Mouse (Mus musculus): Measurements from ENCODE around the gene Slc12a6. TPM values are rescaled to one million over a fixed set of nuclear protein-coding genes. Genes with fewer than 3 reads are reported as not detected.

Gene Slc12a6
- polyA plus RNA-seq, 1 experiment from 2014 or later = 15.1 TPM

- Histone ChIP-seq H3K9ac (no peak overlapping the region), H3K9me3 (replicated peaks) (no peaks in the 10 kb centered on the region), H3K4me2 (no peak overlapping the region), H3K4me3 (no peak overlapping the region), H3K27ac (ENCODE audit: poor library complexity, severe bottlenecking) (no peak overlapping the region), H3K4me1 (replicated peaks) (peaks cover 19% of the 10 kb centered on the region), H3K27me3 (replicated peaks) (no peaks in the 10 kb centered on the region), H3K36me3 (0 out of 2 replicates have a peak, but pooled peaks cover 3% of the 10 kb centered on the region)
- ATAC-seq (ENCODE audit: insufficient number of reproducible peaks, low FRiP score) = no peak
These were observed 128.3 kb downstream of the Slc12a6 start for GRCm38 (mm10) chr2:112393958-112394357.

GRCm38 (mm10) chr2:112396649-112397048 lies 131.0 kb downstream of the Slc12a6 start:
- no peak overlapping the region for H3K27ac ChIP-seq (ENCODE audit: poor library complexity, severe bottlenecking)
- H3K4me1 ChIP-seq (replicated peaks) = peaks cover 4% of the 10 kb centered on the region
- 0 out of 2 replicates have a peak, but pooled peaks cover 3% of the 10 kb centered on the region for H3K36me3 ChIP-seq
- H3K4me2 ChIP-seq = no peak overlapping the region
- H3K9me3 ChIP-seq (replicated peaks) = no peaks in the 10 kb centered on the region
- no peak overlapping the region for H3K9ac ChIP-seq
- ATAC-seq (ENCODE audit: insufficient number of reproducible peaks, low FRiP score) = peak; percentile 45; the same call in 1 of the 2 replicates
- no peaks in the 10 kb centered on the region for H3K27me3 ChIP-seq (replicated peaks)
- 38% methylated on average over 1 of the region's 1 CpGs for WGBS
- H3K4me3 ChIP-seq = no peak overlapping the region

- Histone ChIP-seq H3K4me2 (no peak overlapping the region), H3K36me3 (peaks cover 28% of the 10 kb centered on the region), H3K27ac (ENCODE audit: poor library complexity, severe bottlenecking) (no peak overlapping the region), H3K9me3 (replicated peaks) (no peaks in the 10 kb centered on the region), H3K27me3 (replicated peaks) (no peaks in the 10 kb centered on the region), H3K4me1 (replicated peaks) (no peaks in the 10 kb centered on the region), H3K9ac (no peak overlapping the region), H3K4me3 (no peak overlapping the region)
- WGBS = 76% methylated on average over 3 of the region's 3 CpGs
- ATAC-seq (ENCODE audit: insufficient number of reproducible peaks, low FRiP score) = no peak
These were observed 141.4 kb downstream of the Slc12a6 start for GRCm38 (mm10) chr2:112407030-112407429.

Other genes starting within 250 kb of the Slc12a6 start
- not detected in 2 replicates for gene Olfr1311, start 241.4 kb upstream of the Slc12a6 start, polyA plus RNA-seq (2016; fragmentation: Nextera tagmentation; extraction: Ambion mirVana)
- gene Olfr1312, start 215.6 kb upstream of the Slc12a6 start, polyA plus RNA-seq (2016; fragmentation: Nextera tagmentation; extraction: Ambion mirVana) = not detected in 2 replicates
- gene Olfr1313, start 188.0 kb upstream of the Slc12a6 start, polyA plus RNA-seq (2016; fragmentation: Nextera tagmentation; extraction: Ambion mirVana) = not detected in 2 replicates
- gene Olfr1314, start 169.0 kb upstream of the Slc12a6 start, polyA plus RNA-seq (2016; fragmentation: Nextera tagmentation; extraction: Ambion mirVana) = not detected in 2 replicates
- not detected in 2 replicates for gene Olfr1315-ps1, start 150.4 kb upstream of the Slc12a6 start, polyA plus RNA-seq (2016; fragmentation: Nextera tagmentation; extraction: Ambion mirVana)
- not detected in 2 replicates for gene Olfr1316, start 130.8 kb upstream of the Slc12a6 start, polyA plus RNA-seq (2016; fragmentation: Nextera tagmentation; extraction: Ambion mirVana)
- gene Olfr1317, start 125.5 kb upstream of the Slc12a6 start, polyA plus RNA-seq (2016; fragmentation: Nextera tagmentation; extraction: Ambion mirVana) = not detected in 2 replicates
- not detected in 2 replicates for gene Olfr1318, start 111.6 kb upstream of the Slc12a6 start, polyA plus RNA-seq (2016; fragmentation: Nextera tagmentation; extraction: Ambion mirVana)
- 18.4 and 18.6 TPM in 2 replicates for gene Lpcat4, start 26.4 kb upstream of the Slc12a6 start, polyA plus RNA-seq (2016; fragmentation: Nextera tagmentation; extraction: Ambion mirVana)
- gene Nutm1, start 6.5 kb upstream of the Slc12a6 start, polyA plus RNA-seq (2016; fragmentation: Nextera tagmentation; extraction: Ambion mirVana) = not detected in 2 replicates
- 159 and 169 TPM in 2 replicates for gene Nop10, start 3.9 kb upstream of the Slc12a6 start, polyA plus RNA-seq (2016; fragmentation: Nextera tagmentation; extraction: Ambion mirVana)
- not detected in 2 replicates for gene Gm21985, start 489 bp downstream of the Slc12a6 start, polyA plus RNA-seq (2016; fragmentation: Nextera tagmentation; extraction: Ambion mirVana)
- gene Emc4, start 102.2 kb downstream of the Slc12a6 start, polyA plus RNA-seq (2016; fragmentation: Nextera tagmentation; extraction: Ambion mirVana) = 86.2 and 91.4 TPM in 2 replicates
- gene Katnbl1, start 113.4 kb downstream of the Slc12a6 start, polyA plus RNA-seq (2016; fragmentation: Nextera tagmentation; extraction: Ambion mirVana) = 28.1 and 29.3 TPM in 2 replicates
- gene Emc7, start 189.2 kb downstream of the Slc12a6 start, polyA plus RNA-seq (2016; fragmentation: Nextera tagmentation; extraction: Ambion mirVana) = 18.5 and 18.8 TPM in 2 replicates
- not detected in 2 replicates for gene Chrm5, start 214.9 kb downstream of the Slc12a6 start, polyA plus RNA-seq (2016; fragmentation: Nextera tagmentation; extraction: Ambion mirVana)
- gene Aven, start 227.1 kb downstream of the Slc12a6 start, polyA plus RNA-seq (2016; fragmentation: Nextera tagmentation; extraction: Ambion mirVana) = 11.7 and 12.1 TPM in 2 replicates

All from heart, embryonic 12.5 days (tissue).